10 mouse cellular contexts compared by ENCODE assay signal in genomic region chr10:78470582-78471313, GRCm38 (mm10). TPM values are rescaled to one million over a fixed set of nuclear protein-coding genes. Genes with fewer than 3 reads are reported as not detected.
DNase-seq lines count a peak whose midpoint lies in the region; ATAC-seq lines count a peak whose summit lies in the region.
"Had no signal": no experiment of that assay in that cellular context is flagged by ENCODE, and none has a peak within 500 bp of the region (broad histone marks: within the 10 kb centered on the region; RNA-seq: fewer than 3 reads in every experiment).

No protein-coding gene starts in this region.

- H3K36me3 ChIP-seq in heart, embryonic 12.5 days, result no peaks in the 10 kb centered on the region
- no peaks in the 10 kb centered on the region for H3K36me3 ChIP-seq in forebrain, embryonic 11.5 days (ENCODE audit: control insufficient read depth, insufficient read depth, low read length)

- no peaks in the 10 kb centered on the region for H3K9me3 ChIP-seq in heart, embryonic 12.5 days (replicated peaks)
- no peaks in the 10 kb centered on the region for H3K9me3 ChIP-seq in forebrain, embryonic 11.5 days (ENCODE audit: control insufficient read depth, low read length)

- H3K27me3 ChIP-seq in heart, embryonic 12.5 days (replicated peaks), result 0 out of 2 replicates have a peak, but pooled peaks cover 7% of the 10 kb centered on the region
- no peaks in the 10 kb centered on the region for H3K27me3 ChIP-seq in forebrain, embryonic 11.5 days (ENCODE audit: control insufficient read depth, insufficient read depth, low read length)

- ATAC-seq in heart, embryonic 12.5 days (ENCODE audit: insufficient number of reproducible peaks, low FRiP score), result no peak; the same call in 1 of the 2 replicates
- ATAC-seq in forebrain, embryonic 11.5 days (replicated peaks; ENCODE audit: low FRiP score), result 0 out of 2 replicates have a peak, but pooled peaks have one; percentile 12

- H3K27ac ChIP-seq in heart, embryonic 12.5 days (ENCODE audit: poor library complexity, severe bottlenecking), result peak overlapping the region; percentile 45
- no peak overlapping the region for H3K27ac ChIP-seq in forebrain, embryonic 11.5 days (ENCODE audit: low read depth, low read length)

- no peak overlapping the region for H3K9ac ChIP-seq in heart, embryonic 12.5 days
- no peak overlapping the region for H3K9ac ChIP-seq in forebrain, embryonic 11.5 days (ENCODE audit: low read length)

- H3K4me1 ChIP-seq in heart, embryonic 12.5 days (replicated peaks), result 0 out of 2 replicates have a peak, but pooled peaks cover 5% of the 10 kb centered on the region
- 0 out of 2 replicates have a peak, but pooled peaks cover 2% of the 10 kb centered on the region for H3K4me1 ChIP-seq in forebrain, embryonic 11.5 days (replicated peaks; ENCODE audit: control insufficient read depth, insufficient read depth, low read length)

- peak overlapping the region; percentile 47 for H3K4me2 ChIP-seq in heart, embryonic 12.5 days
- H3K4me2 ChIP-seq in forebrain, embryonic 11.5 days (ENCODE audit: low read depth, low read length, severe bottlenecking), result peak overlapping the region; percentile 26; the same call in 1 of the 2 replicates

- 42% methylated on average over 15 of the region's 15 CpGs for WGBS in heart, embryonic 12.5 days
- 26% methylated on average over 15 of the region's 15 CpGs for WGBS in forebrain, embryonic 11.5 days

- no peak overlapping the region for H3K4me3 ChIP-seq in heart, embryonic 12.5 days
- H3K4me3 ChIP-seq in forebrain, embryonic 11.5 days (ENCODE audit: low read depth, low read length), result no peak overlapping the region

- no peak for DNase-seq in heart, adult 8-10 months (ENCODE audit: low spot score)
- peak; percentile 97 for DNase-seq in NIH3T3 (ENCODE audit: low read depth)
- DNase-seq in forebrain, embryonic 11.5 days (ENCODE audit: low spot score), result peak; percentile 47
- DNase-seq in kidney, postnatal 4 days, result peak; percentile 37 to 61
- peak; percentile 55 for DNase-seq in testis, postnatal 10 days (ENCODE audit: low spot score)
- no peak for DNase-seq in urinary bladder, adult 18-20 months (ENCODE audit: low spot score in 2 of 2)
- DNase-seq in cerebellum, postnatal 25 days, result no peak

RNA-seq across cellular contexts. Expression of gene Pdxk, which starts 6.0 kb away (rescaled TPM):
- polyA plus RNA-seq in heart, embryonic 12.5 days (2016; fragmentation: Nextera tagmentation; extraction: Ambion mirVana), result 5.4 and 5.5 TPM in 2 replicates
- 10 to 100 TPM; 12.9 to 14.3 (median 13.4) TPM for total RNA-seq in heart, adult 8-10 months (2022)
- 8.0 and 9.2 TPM in 2 replicates for polyA plus RNA-seq in forebrain, embryonic 11.5 days (2014; fragmentation: Nextera tagmentation; extraction: Ambion mirVana)

RNA-seq across cellular contexts. Expression of gene Cstb, which starts 45.3 kb away (rescaled TPM):
- 119 and 123 TPM in 2 replicates for polyA plus RNA-seq in heart, embryonic 12.5 days (2016; fragmentation: Nextera tagmentation; extraction: Ambion mirVana)
- total RNA-seq in heart, adult 8-10 months (2022), result 10 to 100 TPM; 16.4 to 26.2 (median 24.4) TPM
- 104 and 112 TPM in 2 replicates for polyA plus RNA-seq in forebrain, embryonic 11.5 days (2014; fragmentation: Nextera tagmentation; extraction: Ambion mirVana)

RNA-seq across cellular contexts. Expression of gene Olfr1358, which starts 46.5 kb away (rescaled TPM):
- polyA plus RNA-seq in heart, embryonic 12.5 days (2016; fragmentation: Nextera tagmentation; extraction: Ambion mirVana), result not detected in 2 replicates
- not detected for total RNA-seq in heart, adult 8-10 months (2022)
- not detected in 2 replicates for polyA plus RNA-seq in forebrain, embryonic 11.5 days (2014; fragmentation: Nextera tagmentation; extraction: Ambion mirVana)
- total RNA-seq: layer of hippocampus, adult 18-20 months had no signal
- polyA plus RNA-seq: spleen, adult 2 months had no signal

RNA-seq across cellular contexts. Expression of gene Rrp1, which starts 57.9 kb away (rescaled TPM):
- 232 and 254 TPM in 2 replicates for polyA plus RNA-seq in heart, embryonic 12.5 days (2016; fragmentation: Nextera tagmentation; extraction: Ambion mirVana)
- total RNA-seq in heart, adult 8-10 months (2022), result 100 to 1,000 TPM in 2 of 4 experiments, 10 to 100 TPM in 2; 87.2 to 106 (median 96.3) TPM
- 290 and 324 TPM in 2 replicates for polyA plus RNA-seq in forebrain, embryonic 11.5 days (2014; fragmentation: Nextera tagmentation; extraction: Ambion mirVana)

Comparison
In these comparisons a context has a peak if more than half of its experiments do, and no peak if none do; other contexts are left out.
1. DNase-seq: peak in NIH3T3 (single experiment), forebrain, embryonic 11.5 days (single experiment), kidney, postnatal 4 days (2 of 2) and testis, postnatal 10 days (single experiment); none in heart, adult 8-10 months (single experiment), urinary bladder, adult 18-20 months (0 of 2) and cerebellum, postnatal 25 days (0 of 2).